Mouse (Mus musculus) T-helper 1 cell (primary cell): ENCODE data around the gene Hip1.

Experiments
- in situ Hi-C: fragments of 300-600 bp; cut with MboI, MseI; formaldehyde crosslinking; loops from one replicate; pipeline ENCODE4 v1.15.1; 2025; ENCODE audit warnings: high pct_unique_total_duplicates

Hip1 gene

GRCm38 (mm10) chr5:135533431-135533830 is 11.5 kb downstream of the Hip1 start:
- in situ Hi-C loops: no loop called here

DNA sequence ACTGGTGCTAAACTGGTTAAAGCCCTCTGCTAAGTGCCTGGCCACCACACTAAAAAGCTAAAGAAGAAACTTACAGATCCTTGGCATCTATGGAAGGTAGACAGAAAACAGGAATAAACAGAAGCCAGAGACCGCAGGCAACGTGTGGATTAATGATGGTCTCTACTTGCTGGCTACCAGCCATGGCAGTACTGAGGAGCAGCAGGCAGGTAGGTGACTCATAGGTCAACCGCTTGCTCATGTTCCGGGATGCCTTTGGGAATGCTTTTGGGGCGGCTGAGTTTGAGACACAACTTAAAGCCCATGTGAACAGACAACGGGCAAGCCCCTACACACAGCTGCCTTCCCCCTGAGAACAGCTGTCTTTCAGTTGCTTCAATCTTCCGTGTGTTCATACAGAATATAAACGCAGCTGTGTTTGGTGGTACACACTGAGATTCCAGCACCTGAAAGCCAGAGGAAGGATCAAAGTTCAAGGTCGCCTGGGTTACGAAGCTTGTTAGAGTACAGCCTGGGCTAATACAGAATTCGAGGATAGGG is 13.5 kb downstream of the Hip1 start:
- in situ Hi-C loops: no loop called here

GRCm38 (mm10) chr5:135529964-135530363 is 15.0 kb downstream of the Hip1 start:
- in situ Hi-C loops: no loop called here

DNA sequence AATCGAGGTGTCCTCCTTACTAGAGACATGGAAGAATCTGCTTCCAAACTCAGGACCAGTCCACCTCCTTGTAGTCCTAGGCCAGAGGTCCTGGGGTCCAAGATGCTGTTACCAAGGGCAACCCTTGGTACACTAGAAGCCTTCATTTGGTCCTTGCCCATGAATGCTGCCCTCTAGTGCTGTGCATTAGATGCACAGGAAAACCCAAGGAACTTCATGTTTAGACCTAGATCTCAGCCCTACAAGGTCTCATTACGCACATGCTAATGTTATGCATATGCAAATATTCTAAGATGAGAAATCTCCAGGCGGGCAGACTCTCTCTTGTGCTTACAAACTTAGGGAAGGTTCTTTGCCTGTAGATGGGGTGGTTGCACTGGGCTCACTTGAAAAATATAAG is 15.6 kb downstream of the Hip1 start:
- in situ Hi-C loops: no loop called here

DNA sequence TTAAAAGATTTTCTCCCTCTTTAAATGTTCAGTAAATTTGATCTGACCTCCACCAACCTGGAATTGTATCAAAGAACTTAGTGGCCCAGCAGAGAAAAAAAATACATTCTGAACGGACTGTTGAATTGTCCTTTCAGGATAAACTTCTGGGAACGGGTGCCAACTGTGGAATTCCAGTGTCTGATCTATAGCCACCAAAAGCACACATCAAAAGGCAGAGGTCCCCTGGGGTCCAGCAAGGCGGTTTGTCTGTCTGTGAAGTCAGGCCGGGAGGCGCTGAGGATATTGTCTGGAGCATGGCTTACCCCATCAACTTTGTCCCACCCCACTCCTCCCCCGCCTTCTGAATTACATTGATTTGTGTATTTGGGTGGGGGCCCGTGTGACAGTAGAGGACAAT is 16.9 kb downstream of the Hip1 start:
- in situ Hi-C loops: no loop called here

DNA sequence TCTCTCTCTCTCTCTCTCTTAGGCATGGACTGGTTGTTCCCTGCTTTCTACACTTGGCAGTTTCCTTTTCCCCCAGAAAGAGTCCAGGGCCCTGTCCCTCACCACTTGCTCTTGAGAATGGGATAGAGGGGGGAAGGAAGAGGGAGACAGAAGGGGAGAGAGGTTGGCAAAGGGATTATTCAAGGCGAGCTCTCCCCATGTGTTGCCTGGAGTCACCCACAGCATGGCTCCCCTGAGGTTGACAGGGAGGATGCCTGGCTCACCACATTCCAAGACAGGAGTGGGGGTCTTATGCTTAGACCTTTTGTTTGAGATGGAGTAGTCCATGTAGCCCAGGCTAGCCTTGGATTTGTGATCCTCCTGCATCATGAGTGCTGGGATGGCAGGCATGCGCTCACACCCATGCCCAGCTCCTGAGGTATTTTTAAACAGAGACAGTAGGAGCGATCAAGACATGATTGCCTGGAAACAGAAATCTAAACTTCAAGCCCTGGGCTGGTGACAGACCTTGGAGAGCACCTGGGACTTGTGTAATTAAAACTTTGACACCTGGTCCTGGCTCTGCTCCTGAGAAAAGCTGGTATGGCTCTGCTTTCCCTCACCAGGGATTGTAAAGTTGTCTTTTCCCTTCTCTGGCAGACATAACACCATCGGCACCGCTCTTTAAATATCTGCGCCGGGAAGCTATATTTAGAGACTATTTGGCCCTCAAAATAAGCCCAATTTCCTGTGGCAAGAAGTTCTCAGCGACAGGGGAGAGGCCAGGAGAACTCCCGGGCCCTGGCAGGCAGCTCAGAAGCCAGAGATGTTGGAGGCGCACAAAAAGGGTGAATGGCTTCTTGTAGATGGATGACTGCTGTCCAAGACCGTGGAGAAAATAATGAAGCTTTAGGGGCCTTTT is 20.0 kb downstream of the Hip1 start:
- in situ Hi-C loops: no loop called here

- in situ Hi-C loops: no loop called here
These were observed 20.8 kb downstream of the Hip1 start for GRCm38 (mm10) chr5:135524087-135524486.

GRCm38 (mm10) chr5:135522111-135522722 is 22.7 kb downstream of the Hip1 start:
- in situ Hi-C loops: no loop called here

GRCm38 (mm10) chr5:135517348-135517883 is 27.5 kb downstream of the Hip1 start:
- in situ Hi-C loops: no loop called here

GRCm38 (mm10) chr5:135513131-135513530 is 31.8 kb downstream of the Hip1 start:
- in situ Hi-C loops: no loop called here

DNA sequence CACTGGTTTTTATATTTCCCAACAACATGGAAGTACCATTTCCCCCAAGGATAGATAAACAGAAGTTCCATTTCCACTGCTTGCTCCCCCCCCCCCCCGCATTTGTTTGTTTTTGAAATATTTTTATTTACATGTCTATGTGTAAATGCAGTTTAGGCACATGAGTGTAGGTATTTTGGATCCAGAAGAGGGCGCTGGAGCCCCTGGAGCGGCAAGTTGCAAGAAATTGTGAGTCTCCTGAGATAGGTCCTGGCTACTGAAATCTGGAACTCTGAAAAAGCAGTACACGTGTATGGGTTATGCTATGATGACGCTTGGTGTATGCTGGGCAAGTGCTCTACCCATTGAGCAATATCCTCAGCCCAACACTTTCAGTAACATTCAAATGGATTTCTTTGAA is 33.8 kb downstream of the Hip1 start:
- in situ Hi-C loops: no loop called here

- in situ Hi-C loops: no loop called here
These were observed 36.6 kb downstream of the Hip1 start for GRCm38 (mm10) chr5:135508284-135508683.

GRCm38 (mm10) chr5:135507561-135508273 is 37.2 kb downstream of the Hip1 start:
- in situ Hi-C loops: no loop called here

GRCm38 (mm10) chr5:135505442-135505841 is 39.5 kb downstream of the Hip1 start:
- in situ Hi-C loops: no loop called here

DNA sequence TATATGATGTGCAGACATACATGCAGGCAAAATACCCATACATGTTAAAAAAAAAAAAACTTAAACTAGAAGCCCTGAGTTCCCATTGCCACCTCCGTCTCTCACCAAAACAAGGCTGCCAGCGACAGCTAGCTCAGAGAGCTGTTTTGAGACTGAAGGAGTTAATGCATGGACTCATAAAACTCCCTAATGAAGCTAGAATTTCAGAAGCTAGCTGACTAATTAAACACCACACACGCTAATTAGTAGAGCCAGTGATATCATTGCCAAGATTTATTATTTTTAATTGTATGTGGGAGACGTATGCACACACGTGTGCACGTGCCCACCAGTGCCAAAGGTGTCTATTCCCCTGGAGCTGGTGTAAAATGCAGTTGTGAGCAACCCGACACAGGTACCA is 42.0 kb downstream of the Hip1 start:
- in situ Hi-C loops: no loop called here

DNA sequence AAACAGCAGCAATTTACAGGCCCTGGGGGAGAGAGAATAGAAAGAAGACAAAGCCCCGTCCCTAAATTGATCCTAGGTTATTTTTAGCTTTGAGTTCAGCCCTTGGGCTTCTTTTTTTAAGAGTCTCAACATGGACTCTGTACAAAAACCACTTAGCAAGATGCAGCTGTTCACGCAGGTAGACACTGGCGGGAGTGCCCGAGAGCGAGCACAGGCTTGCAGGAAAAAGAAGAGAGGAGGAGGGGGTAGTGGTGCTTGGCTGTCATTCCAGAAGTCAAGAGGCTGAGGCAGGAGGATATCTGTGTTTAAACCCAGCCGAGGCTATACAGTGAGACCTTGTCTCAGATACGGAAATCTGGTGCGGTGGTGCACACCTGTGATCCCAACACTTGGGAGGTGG is 42.9 kb downstream of the Hip1 start:
- in situ Hi-C loops: no loop called here

GRCm38 (mm10) chr5:135498914-135499313 is 46.0 kb downstream of the Hip1 start:
- in situ Hi-C loops: no loop called here

GRCm38 (mm10) chr5:135497347-135497955 is 47.5 kb downstream of the Hip1 start:
- in situ Hi-C loops: no loop called here

DNA sequence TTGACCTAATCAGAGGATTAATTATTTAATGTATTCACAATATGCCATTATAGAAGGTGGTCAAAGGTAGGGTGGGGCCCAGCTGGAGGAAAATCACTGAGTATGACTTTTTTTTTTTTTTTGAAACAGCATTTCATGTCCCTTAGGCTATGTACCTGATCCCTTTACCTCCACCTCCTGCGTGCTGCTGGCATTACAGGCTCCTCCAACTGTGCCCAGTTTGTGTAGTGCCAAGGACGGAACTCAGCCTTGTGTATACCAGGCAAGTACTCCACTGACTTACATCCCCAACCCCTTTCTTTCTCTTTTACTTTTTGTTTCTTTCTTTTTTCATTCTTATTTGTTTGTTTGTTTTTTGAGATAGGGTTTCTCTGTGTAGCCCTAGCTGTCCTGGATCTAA is 48.4 kb downstream of the Hip1 start:
- in situ Hi-C loops: no loop called here

GRCm38 (mm10) chr5:135495471-135495870 is 49.4 kb downstream of the Hip1 start:
- in situ Hi-C loops: no loop called here

GRCm38 (mm10) chr5:135494183-135494910 is 50.6 kb downstream of the Hip1 start:
- in situ Hi-C loops: no loop called here
